Mouse (Mus musculus): ENCODE data around the gene Timm10b. TPM values are rescaled to one million over a fixed set of nuclear protein-coding genes. Genes with fewer than 3 reads are reported as not detected.

Gene Timm10b
- total RNA-seq, 2 experiments from 2014 or later = 62.8 to 69.2 TPM

GRCm38 (mm10) chr7:105638776-105639175 is 1.1 kb upstream of the Timm10b start:
- intact Hi-C loops (cut with DNase I) = no loop called here
- no peak for DNase-seq (ENCODE audit: low spot score in 2 of 2)

GRCm38 (mm10) chr7:105639304-105639703 is 552 bp upstream of the Timm10b start:
- intact Hi-C loops (cut with DNase I) = no loop called here
- no peak for DNase-seq (ENCODE audit: low spot score in 2 of 2)

- peak; percentile 97 to 99 for DNase-seq (ENCODE audit: low spot score in 2 of 2)
- intact Hi-C loops (cut with DNase I) = loop anchor here (10.0 kb wide), 1 partner anchor 94 kb away; the partner anchor contains the start of genes Ilk and Rrp8
Observed at GRCm38 (mm10) chr7:105640233-105640893, 507 bp downstream of the Timm10b start, which contains the start of the genes Arfip2 and Gm45799. Gene Arfip2 (minus strand): TSS chr7:105640416. Gene Gm45799 (plus strand): TSS chr7:105640552.

- DNase-seq (ENCODE audit: low spot score in 2 of 2) = peak in 1 of 2 experiments; percentile 30
- intact Hi-C loops (cut with DNase I) = loop anchor here (10.0 kb wide), 1 partner anchor 94 kb away; the partner anchor contains the start of genes Ilk and Rrp8
Observed at GRCm38 (mm10) chr7:105640894-105641255, 1.0 kb downstream of the Timm10b start.

- intact Hi-C loops (cut with DNase I) = loop anchor here (10.0 kb wide), 1 partner anchor 93 kb away; the partner anchor contains the start of genes Ilk and Rrp8
Observed at GRCm38 (mm10) chr7:105641936-105642335, 2.1 kb downstream of the Timm10b start.

GRCm38 (mm10) chr7:105650639-105651435 is 11.0 kb downstream of the Timm10b start, which contains the start of gene Dnhd1:
Gene Dnhd1 (plus strand): TSS chr7:105650827.
- DNase-seq (ENCODE audit: low spot score in 2 of 2) = peak; percentile 56 to 67
- intact Hi-C loops (cut with DNase I) = loop anchor here (2.0 kb wide), 1 partner anchor 160 kb away; the partner anchor contains the start of gene Mrpl17

More at GRCm38 (mm10) chr7:105641936-105642335, 2.1 kb downstream of the Timm10b start:
- DNase-seq (ENCODE audit: low spot score in 2 of 2) = no peak

GRCm38 (mm10) chr7:105685541-105686197 is 45.8 kb downstream of the Timm10b start:
- intact Hi-C loops (cut with DNase I) = no loop called here
- DNase-seq (ENCODE audit: low spot score in 2 of 2) = no peak

- intact Hi-C loops (cut with DNase I) = no loop called here
- DNase-seq (ENCODE audit: low spot score in 2 of 2) = no peak
Observed at GRCm38 (mm10) chr7:105690875-105691274, 51.0 kb downstream of the Timm10b start.

Other genes starting within 250 kb of the Timm10b start
- 10 to 100 TPM; 73.2 to 77.9 TPM for gene Fam160a2, start 240.0 kb upstream of the Timm10b start, total RNA-seq (2021)
- gene Cnga4, start 235.5 kb upstream of the Timm10b start, total RNA-seq (2021) = 1 to 10 TPM in 1 of 2 experiments, under 1 TPM in 1; 0.89 to 1.1 TPM
- gene Cckbr, start 214.3 kb upstream of the Timm10b start, total RNA-seq (2021) = 10 to 100 TPM; 56.0 to 66.5 TPM
- gene Cavin3, start 157.8 kb upstream of the Timm10b start, total RNA-seq (2021) = 10 to 100 TPM; 20.8 to 22.6 TPM
- 100 to 1,000 TPM; 103 to 111 TPM for gene Smpd1, start 85.7 kb upstream of the Timm10b start, total RNA-seq (2021)
- gene Apbb1, start 58.4 kb upstream of the Timm10b start, total RNA-seq (2021) = 100 to 1,000 TPM; 433 to 466 TPM
- gene Hpx, start 39.9 kb upstream of the Timm10b start, total RNA-seq (2021) = under 1 TPM; 0.39 to 0.55 TPM
- 100 to 1,000 TPM; 149 to 152 TPM for gene Trim3, start 6.5 kb upstream of the Timm10b start, total RNA-seq (2021)
- gene Arfip2, start 360 bp downstream of the Timm10b start, total RNA-seq (2021) = 100 to 1,000 TPM; 102 to 106 TPM
- 10 to 100 TPM in 1 of 2 experiments, 1 to 10 TPM in 1; 9.9 to 18.2 TPM for gene Gm45799, start 496 bp downstream of the Timm10b start, total RNA-seq (2021)
- 1 to 10 TPM; 4.6 to 5.6 TPM for gene Dnhd1, start 10.8 kb downstream of the Timm10b start, total RNA-seq (2021)
- 10 to 100 TPM; 75.7 to 77.6 TPM for gene Ilk, start 96.5 kb downstream of the Timm10b start, total RNA-seq (2021)
- gene Rrp8, start 97.3 kb downstream of the Timm10b start, total RNA-seq (2021) = 10 to 100 TPM; 11.0 to 12.6 TPM
- 100 to 1,000 TPM; 116 to 119 TPM for gene Taf10, start 104.3 kb downstream of the Timm10b start, total RNA-seq (2021)
- gene Tpp1, start 112.2 kb downstream of the Timm10b start, total RNA-seq (2021) = 10 to 100 TPM; 54.2 to 60.3 TPM
- 10 to 100 TPM; 10.9 to 11.3 TPM for gene Dchs1, start 147.6 kb downstream of the Timm10b start, total RNA-seq (2021)
- gene Mrpl17, start 171.0 kb downstream of the Timm10b start, total RNA-seq (2021) = 100 to 1,000 TPM in 1 of 2 experiments, 10 to 100 TPM in 1; 98.3 to 105 TPM

Measured in left cerebral cortex, postnatal 25 days (tissue).